In the genomic region with DNA sequence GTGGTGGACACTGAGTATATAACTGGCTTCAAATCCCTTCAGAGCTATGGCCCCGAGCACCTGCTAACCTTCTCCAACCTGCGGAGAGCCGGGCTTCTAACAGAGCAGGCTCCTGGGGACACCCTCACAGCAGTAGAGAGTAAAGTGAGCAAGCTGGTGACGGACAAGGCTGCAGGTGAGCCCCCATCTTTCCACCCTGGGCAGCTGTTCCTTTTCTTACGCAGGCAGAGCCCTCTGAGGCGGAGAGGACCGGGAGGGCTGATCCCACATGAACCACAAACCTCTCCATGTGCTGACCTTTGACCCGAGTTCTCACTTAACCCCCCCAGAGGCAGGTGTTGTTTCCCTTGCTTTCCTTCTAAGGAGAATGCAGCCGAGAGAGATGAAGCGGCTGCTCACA, we compare ENCODE assay signal across 20 mouse cellular contexts.
"Had no signal": no experiment of that assay in that cellular context is flagged by ENCODE, and none has a peak within 500 bp of the region (broad histone marks: within the 10 kb centered on the region; RNA-seq: fewer than 3 reads in every experiment).

No protein-coding gene starts in this region.

- H3K4me3 ChIP-seq: layer of hippocampus, adult 2 months; limb, embryonic 10.5 days; limb, embryonic 13.5 days; megakaryocyte, embryonic 14.5 days; midbrain, embryonic 10.5 days; midbrain, embryonic 15.5 days; neural tube, embryonic 12.5 days; neural tube, embryonic 15.5 days; stomach, embryonic 15.5 days had no signal

- H3K27ac ChIP-seq: kidney, postnatal 0 days; layer of hippocampus, adult 2 months; limb, embryonic 10.5 days; limb, embryonic 13.5 days; liver, embryonic 14.5 days; midbrain, embryonic 10.5 days; midbrain, embryonic 15.5 days; neural tube, embryonic 12.5 days; neural tube, embryonic 15.5 days; stomach, embryonic 15.5 days had no signal

- H3K27me3 ChIP-seq: limb, embryonic 13.5 days; megakaryocyte, embryonic 14.5 days; midbrain, embryonic 15.5 days; neural tube, embryonic 12.5 days; neural tube, embryonic 15.5 days; stomach, embryonic 15.5 days had no signal

- H3K4me1 ChIP-seq: limb, embryonic 10.5 days; limb, embryonic 13.5 days; midbrain, embryonic 10.5 days; midbrain, embryonic 15.5 days; neural tube, embryonic 12.5 days; neural tube, embryonic 15.5 days; stomach, embryonic 15.5 days had no signal

- DNase-seq: kidney, adult 2 months; kidney, postnatal 25 days; layer of hippocampus, adult 9-11 months; liver; liver, postnatal 0 days; lung, embryonic 14.5 days; right cerebral cortex, adult 18-20 months; right cerebral cortex, postnatal 25 days; spleen, adult 18-20 months had no signal
